Comparison of ENCODE assay signal across 17 mouse cellular contexts in the genomic region with DNA sequence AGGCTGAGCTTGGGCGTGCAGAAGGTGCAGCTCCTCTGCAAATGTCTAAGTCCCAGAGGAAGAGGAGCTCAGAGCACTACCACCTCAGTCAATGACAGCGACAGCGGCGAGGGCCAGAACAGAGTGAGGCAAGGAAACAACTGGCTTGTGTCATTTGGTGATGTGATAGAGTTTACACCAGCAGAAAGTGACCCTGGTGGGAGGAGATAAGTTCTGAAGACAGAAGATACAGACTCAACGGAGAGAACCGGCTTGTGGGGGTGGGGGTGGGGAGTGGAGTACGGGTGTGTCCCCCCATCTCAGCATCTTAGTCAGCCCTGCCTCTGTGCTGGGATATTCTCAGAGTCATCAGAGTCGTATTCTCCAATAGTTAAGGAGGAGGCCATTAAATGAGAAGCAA. TPM values are rescaled to one million over a fixed set of nuclear protein-coding genes. Genes with fewer than 3 reads are reported as not detected.
DNase-seq lines count a peak whose midpoint lies in the region; ATAC-seq lines count a peak whose summit lies in the region.
"Had no signal": no experiment of that assay in that cellular context is flagged by ENCODE, and none has a peak within 500 bp of the region (broad histone marks: within the 10 kb centered on the region; RNA-seq: fewer than 3 reads in every experiment).

No protein-coding gene starts in this region.

- no peaks in the 10 kb centered on the region for H3K36me3 ChIP-seq in heart, embryonic 11.5 days (ENCODE audit: control insufficient read depth, insufficient read depth, low read length)
- H3K36me3 ChIP-seq: embryonic facial prominence, embryonic 12.5 days; forebrain, embryonic 10.5 days; neural tube, embryonic 13.5 days had no signal

- peak; percentile 42; the same call in 1 of the 2 replicates for ATAC-seq in heart, embryonic 11.5 days (replicated peaks; ENCODE audit: insufficient number of reproducible peaks, low FRiP score, low TSS enrichment)
- ATAC-seq in megakaryocyte, adult 5-6 weeks (ENCODE audit: poor library complexity, severe bottlenecking): 0 out of 2 replicates have a peak, but pooled peaks have one; percentile 40
- ATAC-seq: hindbrain, embryonic 16.5 days; lung, postnatal 0 days had no signal

- no peak overlapping the region for H3K4me2 ChIP-seq in heart, embryonic 11.5 days
- H3K4me2 ChIP-seq: embryonic facial prominence, embryonic 12.5 days; midbrain, embryonic 11.5 days; neural tube, embryonic 13.5 days had no signal

- H3K27ac ChIP-seq in heart, embryonic 11.5 days (ENCODE audit: low read depth, low read length): peak overlapping the region; percentile 2; the same call in 1 of the 2 replicates
- H3K27ac ChIP-seq: neural tube, embryonic 13.5 days had no signal

- H3K27me3 ChIP-seq in heart, embryonic 11.5 days (ENCODE audit: control insufficient read depth, insufficient read depth, low read length): no peaks in the 10 kb centered on the region
- H3K27me3 ChIP-seq: CH12.LX; embryonic facial prominence, embryonic 12.5 days; neural tube, embryonic 13.5 days had no signal

- intact Hi-C loops in heart, postnatal 10 days (cut with DNase I): no loop called here
- intact Hi-C loops in gastrocnemius, postnatal 14 days (cut with DNase I; ENCODE audit: low total_unique reads): no loop called here

- H3K9ac ChIP-seq in heart, embryonic 11.5 days (ENCODE audit: low read depth, low read length): no peak overlapping the region
- H3K9ac ChIP-seq: embryonic facial prominence, embryonic 12.5 days; neural tube, embryonic 13.5 days had no signal

- no peak for DNase-seq in heart, postnatal 10 days
- DNase-seq in MEL-GATA-1-ER (ENCODE audit: extremely low read depth, low read depth) (peak; percentile 6), liver (peak; percentile 74)
- DNase-seq in lung, postnatal 14 days: no peak
- DNase-seq in gastrocnemius, postnatal 14 days: no peak
- no peak for DNase-seq in frontal cortex, adult 2 months (ENCODE audit: extremely low spot score in 1 of 2, low spot score in 1 of 2)
- DNase-seq: cerebellum, adult 8-10 months; kidney, adult 11 months had no signal

- WGBS in heart, embryonic 11.5 days (ENCODE audit: insufficient replicate concordance): 34% methylated on average over 8 of the region's 8 CpGs

- H3K9me3 ChIP-seq in heart, embryonic 11.5 days (replicated peaks; ENCODE audit: control insufficient read depth, low read length): no peaks in the 10 kb centered on the region
- H3K9me3 ChIP-seq: embryonic facial prominence, embryonic 12.5 days; forebrain, embryonic 10.5 days; neural tube, embryonic 13.5 days had no signal

- peaks cover 22% of the 10 kb centered on the region for H3K4me1 ChIP-seq in heart, embryonic 11.5 days (ENCODE audit: control insufficient read depth, insufficient read depth, low read length)

- no peak overlapping the region for H3K4me3 ChIP-seq in heart, embryonic 11.5 days (ENCODE audit: low read depth, low read length)
- H3K4me3 ChIP-seq: embryonic facial prominence, embryonic 12.5 days; forebrain, embryonic 10.5 days; neural tube, embryonic 13.5 days had no signal

RNA-seq across cellular contexts. Expression of a gene that starts 56.1 kb away (rescaled TPM):
- 6.0 and 6.5 TPM in 2 replicates for polyA plus RNA-seq in heart, embryonic 11.5 days (2014; fragmentation: Nextera tagmentation; extraction: Ambion mirVana)
- 1 to 10 TPM; 7.0 to 8.6 TPM for total RNA-seq in heart, postnatal 10 days (2021)
- total RNA-seq in megakaryocyte, adult 5-6 weeks (2015): 5.5 and 6.6 TPM in 2 replicates
- 4.2 and 5.4 TPM in 2 replicates for total RNA-seq in megakaryocyte, adult 5-6 weeks (2017)
- 1 to 10 TPM; 6.0 to 8.7 TPM for total RNA-seq in gastrocnemius, postnatal 14 days (2021)
- polyA plus RNA-seq in frontal cortex, adult 2 months (2012; rRNA removed): 4.6 and 5.5 TPM in 2 replicates

RNA-seq across cellular contexts. Expression of a gene that starts 56.2 kb away (rescaled TPM):
- 31.2 and 32.0 TPM in 2 replicates for polyA plus RNA-seq in heart, embryonic 11.5 days (2014; fragmentation: Nextera tagmentation; extraction: Ambion mirVana)
- total RNA-seq in heart, postnatal 10 days (2021): 10 to 100 TPM; 22.0 to 24.9 TPM
- 14.5 and 15.3 TPM in 2 replicates for total RNA-seq in megakaryocyte, adult 5-6 weeks (2015)
- total RNA-seq in megakaryocyte, adult 5-6 weeks (2017): 14.6 and 19.6 TPM in 2 replicates
- total RNA-seq in gastrocnemius, postnatal 14 days (2021): 10 to 100 TPM; 11.3 to 12.6 TPM
- polyA plus RNA-seq in frontal cortex, adult 2 months (2012; rRNA removed): 15.2 and 17.7 TPM in 2 replicates

Comparison
In these comparisons a context has a peak if more than half of its experiments do, and no peak if none do; other contexts are left out.
1. DNase-seq: peak in MEL-GATA-1-ER (single experiment) and liver (single experiment); none in heart, postnatal 10 days (0 of 2), lung, postnatal 14 days (single experiment), gastrocnemius, postnatal 14 days (single experiment) and frontal cortex, adult 2 months (0 of 2).